Mouse (Mus musculus) G1E (cell line): ENCODE measurements at regions not wholly inside any gene's neighbourhood (a gene's known extent, or its start where the extent isn't known, plus 50 kb on each side); places are given as distances from the start of the nearest gene placed in this dataset.

ENCODE experiments used
- ATAC-seq: 2 replicates; pipeline ENCODE4 v1.8.0; 2016; ENCODE audit warnings: mild to moderate bottlenecking; ENCODE audit not compliant: insufficient number of reproducible peaks, poor library complexity, low FRiP score, severe bottlenecking; ENCODE audit errors: extremely low read depth
- DNase-seq: peaks from one replicate; pipeline ENCODE4 v3.0.0; 2012; ENCODE audit warnings: low spot score
- H3K27me3 ChIP-seq: 2 replicates; pipeline ENCODE4 v1.6.1; 2012; ENCODE audit warnings: mild to moderate bottlenecking, low read length, inconsistent platforms; ENCODE audit not compliant: insufficient read depth
- H3K36me3 ChIP-seq: replicated peaks from 2 replicates; pipeline ENCODE3; 2012; ENCODE audit warnings: mild to moderate bottlenecking, inconsistent platforms
- H3K4me1 ChIP-seq: 2 replicates; pipeline ENCODE4 v1.6.1; 2012; ENCODE audit warnings: low read depth, low read length, inconsistent platforms, mixed read lengths; ENCODE audit not compliant: insufficient read depth
- H3K4me3 ChIP-seq: 2 replicates; pipeline ENCODE4 v1.5.1; 2012; ENCODE audit warnings: low read depth, mild to moderate bottlenecking, inconsistent platforms, low read length, moderate library complexity, mixed read lengths
- H3K9me3 ChIP-seq: replicated peaks from 2 replicates; pipeline ENCODE4 v1.6.1; 2012; ENCODE audit warnings: inconsistent platforms
- CTCF ChIP-seq: IDR thresholded peaks from 2 replicates; pipeline ENCODE4 v1.5.1; 2012; ENCODE audit warnings: low read depth, low read length, inconsistent platforms, mixed read lengths
- GATA1 ChIP-seq: IDR thresholded peaks from 2 replicates; pipeline ENCODE4 v1.6.1; 2012; ENCODE audit warnings: borderline replicate concordance, low read length, inconsistent platforms, mixed read lengths
- GATA2 ChIP-seq: IDR thresholded peaks from 2 replicates; pipeline ENCODE4 v1.6.1; 2012; ENCODE audit warnings: low read depth, low read length, inconsistent platforms, borderline replicate concordance
- POLR2AphosphoS5 ChIP-seq: IDR thresholded peaks from 2 replicates; pipeline ENCODE4 v1.6.1; 2012; ENCODE audit warnings: low read depth, low read length, inconsistent platforms; ENCODE audit not compliant: insufficient replicate concordance
- TAL1 ChIP-seq: conservative IDR thresholded peaks from 2 replicates; pipeline ENCODE4 v1.6.1; 2012; ENCODE audit warnings: low read depth, low read length, inconsistent platforms, mixed read lengths

GRCm38 (mm10) chr6:51641965-51642364 is 118.3 kb downstream of the Snx10 start:
- ATAC-seq (no peak), DNase-seq (no peak)
- H3K27me3 ChIP-seq: no peaks in the 10 kb centered on the region
- H3K9me3 ChIP-seq: no peaks in the 10 kb centered on the region
- H3K4me1 ChIP-seq: no peaks in the 10 kb centered on the region; the same call in 1 of the 2 replicates
- no peak overlapping the region for H3K4me3 ChIP-seq
- no peaks in the 10 kb centered on the region for H3K36me3 ChIP-seq
- no peak for TF ChIP-seq POLR2AphosphoS5
- no peak for TF ChIP-seq CTCF
- no peak for TF ChIP-seq GATA1
- TF ChIP-seq GATA2: no peak
- no peak for TF ChIP-seq TAL1

DNA sequence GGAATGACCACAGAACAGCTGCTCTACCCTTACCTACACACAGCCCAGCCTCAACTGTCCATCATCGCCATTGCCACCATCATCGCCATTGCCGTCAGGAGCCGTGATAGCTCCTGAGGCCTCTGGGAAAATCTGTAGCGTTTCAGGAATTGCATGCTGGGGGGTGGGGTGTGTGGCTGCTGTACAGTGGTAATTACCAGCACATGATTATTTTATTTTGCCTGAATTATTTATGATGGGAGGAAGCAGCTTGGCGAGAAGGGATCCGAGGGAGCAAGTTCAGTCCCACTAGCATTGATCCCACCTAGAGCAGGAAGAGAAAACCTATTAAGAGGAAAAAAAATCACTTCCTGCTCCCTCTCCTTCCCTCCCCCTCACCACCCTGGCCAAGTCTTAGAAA is 125.1 kb downstream of the Snx10 start:
- no peak for DNase-seq
- no peak for TF ChIP-seq GATA2
- no peak for TF ChIP-seq GATA1
- TF ChIP-seq CTCF: no peak
- no peak for TF ChIP-seq POLR2AphosphoS5
- TF ChIP-seq TAL1: no peak
- Histone ChIP-seq H3K27me3 (no peaks in the 10 kb centered on the region), H3K36me3 (no peaks in the 10 kb centered on the region), H3K9me3 (no peaks in the 10 kb centered on the region), H3K4me1 (no peaks in the 10 kb centered on the region), H3K4me3 (no peak overlapping the region)
- ATAC-seq: no peak

- Histone ChIP-seq H3K4me3 (no peak overlapping the region), H3K27me3 (no peaks in the 10 kb centered on the region), H3K9me3 (no peaks in the 10 kb centered on the region), H3K4me1 (no peaks in the 10 kb centered on the region), H3K36me3 (no peaks in the 10 kb centered on the region)
- no peak for DNase-seq
- TF ChIP-seq CTCF: no peak
- no peak for TF ChIP-seq GATA1
- TF ChIP-seq POLR2AphosphoS5: no peak
- TF ChIP-seq GATA2: no peak
- TF ChIP-seq TAL1: no peak
- ATAC-seq: no peak
Observed at GRCm38 (mm10) chr6:51653753-51654152, 130.1 kb downstream of the Snx10 start.

DNA sequence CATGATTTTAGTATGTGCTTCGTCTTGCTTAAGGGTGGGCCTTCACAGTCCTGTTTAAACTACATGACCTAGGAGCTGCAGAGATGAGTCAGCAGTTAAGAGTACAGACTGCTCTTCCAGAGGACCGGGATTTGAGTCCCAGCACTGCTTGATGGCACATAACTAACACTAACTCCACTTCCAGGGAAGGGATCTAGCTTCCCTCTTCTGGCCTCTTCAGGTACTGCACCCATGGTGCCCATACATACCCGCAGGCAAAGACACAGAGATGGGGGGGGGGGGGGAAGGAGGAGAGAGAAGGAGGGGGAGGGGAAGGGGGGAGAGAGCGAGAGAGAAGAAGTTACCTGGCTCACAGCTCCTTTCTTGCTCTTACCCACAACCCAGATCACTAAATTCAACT is 131.3 kb downstream of the Snx10 start:
- Histone ChIP-seq H3K4me3 (no peak overlapping the region), H3K27me3 (no peaks in the 10 kb centered on the region), H3K36me3 (no peaks in the 10 kb centered on the region), H3K9me3 (no peaks in the 10 kb centered on the region), H3K4me1 (no peaks in the 10 kb centered on the region)
- DNase-seq (no peak), ATAC-seq (no peak)
- no peak; the same call in 1 of the 2 replicates for TF ChIP-seq CTCF
- no peak for TF ChIP-seq GATA1
- no peak for TF ChIP-seq POLR2AphosphoS5
- TF ChIP-seq GATA2: no peak
- no peak for TF ChIP-seq TAL1

DNA sequence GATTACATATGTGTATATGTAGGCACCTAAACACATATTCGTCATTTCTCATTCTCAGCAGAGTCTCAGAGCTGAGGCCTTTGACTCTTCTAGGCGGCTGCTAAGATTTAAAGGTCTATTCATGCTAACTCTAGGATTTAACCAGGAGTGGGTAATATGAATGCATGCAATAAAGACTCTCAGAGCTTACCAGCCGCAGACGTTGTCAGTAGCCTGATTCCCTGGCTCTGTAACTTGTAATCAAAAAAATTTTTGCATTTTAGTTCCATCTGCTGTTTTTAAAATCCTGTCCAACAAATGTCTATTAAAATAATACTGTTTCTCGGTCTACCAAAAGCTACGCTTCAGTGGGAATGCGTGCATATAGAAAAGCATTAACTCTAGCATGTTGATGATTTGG is 132.4 kb downstream of the Snx10 start:
- no peak for TF ChIP-seq GATA1
- no peak for TF ChIP-seq CTCF
- TF ChIP-seq GATA2: no peak
- TF ChIP-seq POLR2AphosphoS5: no peak
- TF ChIP-seq TAL1: no peak
- H3K27me3 ChIP-seq: no peaks in the 10 kb centered on the region
- H3K9me3 ChIP-seq: no peaks in the 10 kb centered on the region
- no peak for DNase-seq
- ATAC-seq: no peak
- no peaks in the 10 kb centered on the region for H3K4me1 ChIP-seq
- H3K4me3 ChIP-seq: no peak overlapping the region
- H3K36me3 ChIP-seq: no peaks in the 10 kb centered on the region

- no peak for TF ChIP-seq POLR2AphosphoS5
- no peak for TF ChIP-seq GATA1
- TF ChIP-seq TAL1: no peak
- TF ChIP-seq GATA2: no peak
- no peak for TF ChIP-seq CTCF
Observed at GRCm38 (mm10) chr6:51656883-51657640, 133.4 kb downstream of the Snx10 start.

More at GRCm38 (mm10) chr6:51656883-51657640, 133.4 kb downstream of the Snx10 start:
- no peaks in the 10 kb centered on the region for H3K36me3 ChIP-seq
- DNase-seq (no peak), ATAC-seq (no peak)
- no peaks in the 10 kb centered on the region for H3K9me3 ChIP-seq
- no peak overlapping the region for H3K4me3 ChIP-seq
- no peaks in the 10 kb centered on the region for H3K4me1 ChIP-seq
- H3K27me3 ChIP-seq: no peaks in the 10 kb centered on the region
